Mouse (Mus musculus) myocyte (in vitro differentiated cells): ENCODE data around the gene Rab5b. TPM values are rescaled to one million over a fixed set of nuclear protein-coding genes. Genes with fewer than 3 reads are reported as not detected.
"Not testable (repeated sequence)": the region's sequence is repeated elsewhere in the genome, so short reads cannot be mapped to it uniquely, and the experiment has no call there.

Experiments
- H3K27me3 ChIP-seq: one replicate; pipeline ENCODE4 v1.6.1; 2011; ENCODE audit not compliant: control insufficient read depth, insufficient read depth, insufficient read length
- H3K36me3 ChIP-seq: one replicate; pipeline ENCODE4 v1.6.1; 2011; ENCODE audit not compliant: control insufficient read depth, insufficient read depth
- H3K4me2 ChIP-seq: one replicate; pipeline ENCODE4 v1.6.1; 2011; ENCODE audit warnings: low read depth, control low read depth
- H3K4me3 ChIP-seq: one replicate; pipeline ENCODE4 v1.5.1; 2011; ENCODE audit warnings: mild to moderate bottlenecking, control low read depth, moderate library complexity
- H3K79me2 ChIP-seq: one replicate; pipeline ENCODE4 v1.6.1; 2011; ENCODE audit not compliant: control insufficient read depth, insufficient read depth
- H3ac ChIP-seq: one replicate; pipeline ENCODE4 v1.6.1; 2011; ENCODE audit not compliant: control insufficient read depth, insufficient read length
- CEBPB ChIP-seq: IDR thresholded peaks from 2 replicates; pipeline ENCODE4 v1.6.1; 2011; ENCODE audit warnings: mild to moderate bottlenecking, moderate library complexity; ENCODE audit not compliant: poor library complexity, insufficient read depth, severe bottlenecking
- E2F4 ChIP-seq: IDR thresholded peaks from one replicate; pipeline ENCODE4 v1.6.1; 2011; ENCODE audit warnings: mild to moderate bottlenecking, control low read depth, moderate library complexity; ENCODE audit not compliant: insufficient read depth
- MAX ChIP-seq: IDR thresholded peaks from one replicate; pipeline ENCODE4 v1.6.1; 2011; ENCODE audit warnings: low read depth, mild to moderate bottlenecking, control low read depth
- MYOD1 ChIP-seq, 3 experiments: IDR thresholded peaks; one replicate each; pipeline ENCODE4 v1.6.1; 2011; ENCODE audit warnings: control low read depth in 2 of 3, low read depth in 2 of 3, mild to moderate bottlenecking in 2 of 3, moderate library complexity in 1 of 3; ENCODE audit not compliant: insufficient read length in 2 of 3, control insufficient read depth in 1 of 3
- MYOG ChIP-seq, 3 experiments: IDR thresholded peaks; one replicate each; pipeline ENCODE4 v1.6.1; 2011; ENCODE audit warnings: control low read depth in 2 of 3, low read depth in 2 of 3, mild to moderate bottlenecking in 2 of 3; ENCODE audit not compliant: insufficient read length in 2 of 3, control insufficient read depth in 1 of 3, insufficient read depth in 1 of 3
- POLR2A ChIP-seq: IDR thresholded peaks from one replicate; pipeline ENCODE4 v1.6.1; 2011; ENCODE audit warnings: low read depth, mild to moderate bottlenecking, control low read depth, moderate library complexity; ENCODE audit not compliant: insufficient read length
- POLR2AphosphoS2 ChIP-seq: IDR thresholded peaks from one replicate; pipeline ENCODE4 v1.6.1; 2011; ENCODE audit warnings: low read depth, control low read depth; ENCODE audit not compliant: insufficient read length
- REST ChIP-seq: IDR thresholded peaks from one replicate; pipeline ENCODE4 v1.6.1; 2011; ENCODE audit warnings: mild to moderate bottlenecking, control low read depth, moderate library complexity; ENCODE audit not compliant: insufficient read depth, insufficient read length
- SRF ChIP-seq: IDR thresholded peaks from one replicate; pipeline ENCODE4 v1.6.1; 2011; ENCODE audit warnings: low read depth; ENCODE audit not compliant: control insufficient read depth, insufficient read length
- TCF12 ChIP-seq: IDR thresholded peaks from one replicate; pipeline ENCODE4 v1.6.1; 2011; ENCODE audit warnings: mild to moderate bottlenecking, control low read depth; ENCODE audit not compliant: poor library complexity, insufficient read depth, severe bottlenecking
- TCF3 ChIP-seq: IDR thresholded peaks from one replicate; pipeline ENCODE4 v1.6.1; 2011; ENCODE audit warnings: low read depth, control low read depth; ENCODE audit not compliant: insufficient read length
- USF1 ChIP-seq: IDR thresholded peaks from one replicate; pipeline ENCODE4 v1.6.1; 2011; ENCODE audit warnings: low read depth, mild to moderate bottlenecking, control low read depth, moderate library complexity
- polyA plus RNA-seq: library from polyadenylated mRNA; unstranded; fragments of >200 nt; fragmentation: generic; extraction: Trizol; gene quantifications from one replicate; pipeline ENCODE4 v1.2.1, GENCODE M21; 2012; ENCODE audit warnings: missing spikeins

Rab5b gene
- polyA plus RNA-seq, 1 experiment: 76.3 TPM

GRCm38 (mm10) chr10:128731002-128731433 lies 35.0 kb upstream of the Rab5b start:
- Histone ChIP-seq H3K4me2 (no peak overlapping the region), H3K36me3 (peaks cover 33% of the 10 kb centered on the region), H3ac (no peak overlapping the region), H3K79me2 (no peaks in the 10 kb centered on the region), H3K4me3 (no peak overlapping the region), H3K27me3 (no peaks in the 10 kb centered on the region)
- TF ChIP-seq CEBPB (no peak), POLR2A (no peak), MAX (no peak), E2F4 (no peak), MYOG (IDR thresholded peaks at IDR 0.05; ENCODE audit: control insufficient read depth in 1 of 3, insufficient read depth in 1 of 3, insufficient read length in 2 of 3, low read depth in 2 of 3) (no peak), REST (no peak), USF1 (no peak), POLR2AphosphoS2 (no peak), MYOD1 (IDR thresholded peaks at IDR 0.05; ENCODE audit: control insufficient read depth in 1 of 3, insufficient read length in 2 of 3, low read depth in 2 of 3) (no peak)

GRCm38 (mm10) chr10:128728059-128728458 lies 32.0 kb upstream of the Rab5b start:
- no peak overlapping the region for H3K4me3 ChIP-seq
- H3K79me2 ChIP-seq: no peaks in the 10 kb centered on the region

GRCm38 (mm10) chr10:128725466-128725865 lies 29.4 kb upstream of the Rab5b start:
- H3K36me3 ChIP-seq: peaks cover 15% of the 10 kb centered on the region
- not testable (repeated sequence) for H3K27me3 ChIP-seq, H3K79me2 ChIP-seq, H3K4me2 ChIP-seq, H3K4me3 ChIP-seq, H3ac ChIP-seq

More at GRCm38 (mm10) chr10:128728059-128728458, 32.0 kb upstream of the Rab5b start:
- no peaks in the 10 kb centered on the region for H3K27me3 ChIP-seq
- H3ac ChIP-seq: no peak overlapping the region
- H3K36me3 ChIP-seq: peaks cover 26% of the 10 kb centered on the region
- TF ChIP-seq MYOD1 (IDR thresholded peaks at IDR 0.05; ENCODE audit: control insufficient read depth in 1 of 3, insufficient read length in 2 of 3, low read depth in 2 of 3): no peak
- no peak for TF ChIP-seq POLR2A
- no peak for TF ChIP-seq SRF
- no peak for TF ChIP-seq POLR2AphosphoS2
- no peak for TF ChIP-seq MAX
- TF ChIP-seq TCF3: no peak
- no peak for TF ChIP-seq CEBPB
- TF ChIP-seq MYOG (IDR thresholded peaks at IDR 0.05; ENCODE audit: control insufficient read depth in 1 of 3, insufficient read depth in 1 of 3, insufficient read length in 2 of 3, low read depth in 2 of 3): no peak
- H3K4me2 ChIP-seq: no peak overlapping the region

GRCm38 (mm10) chr10:128715559-128716537 lies 19.8 kb upstream of the Rab5b start:
- H3K4me3 ChIP-seq: no peak overlapping the region
- no peak overlapping the region for H3ac ChIP-seq
- no peaks in the 10 kb centered on the region for H3K36me3 ChIP-seq
- H3K4me2 ChIP-seq: no peak overlapping the region
- no peaks in the 10 kb centered on the region for H3K27me3 ChIP-seq
- no peaks in the 10 kb centered on the region for H3K79me2 ChIP-seq
- TF ChIP-seq POLR2A: no peak
- no peak for TF ChIP-seq MAX
- TF ChIP-seq SRF: no peak
- TF ChIP-seq TCF3: no peak
- TF ChIP-seq REST: no peak
- no peak for TF ChIP-seq TCF12
- TF ChIP-seq E2F4: no peak
- TF ChIP-seq CEBPB: no peak
- no peak for TF ChIP-seq POLR2AphosphoS2
- no peak for TF ChIP-seq USF1
- no peak for TF ChIP-seq MYOD1 (IDR thresholded peaks at IDR 0.05; ENCODE audit: control insufficient read depth in 1 of 3, insufficient read length in 2 of 3, low read depth in 2 of 3)

- not testable (repeated sequence) for H3K4me2 ChIP-seq, H3K79me2 ChIP-seq
Measured at GRCm38 (mm10) chr10:128711318-128711717, 15.3 kb upstream of the Rab5b start.

More at GRCm38 (mm10) chr10:128711318-128711717, 15.3 kb upstream of the Rab5b start:
- not testable (repeated sequence) for H3K27me3 ChIP-seq, H3K4me3 ChIP-seq, H3ac ChIP-seq, H3K36me3 ChIP-seq
